Mouse (Mus musculus) heart, postnatal 0 days (tissue): ENCODE results near the gene Ncoa4.

ENCODE experiments used
- CTCF ChIP-seq: IDR thresholded peaks from 2 replicates; pipeline ENCODE4 v1.5.1; 2016; ENCODE audit warnings: antibody characterized with exemption, control low read depth, low read depth
- EP300 ChIP-seq: IDR thresholded peaks from 2 replicates; pipeline ENCODE4 v1.6.1; 2016; ENCODE audit warnings: antibody characterized with exemption, low read depth

DNA sequence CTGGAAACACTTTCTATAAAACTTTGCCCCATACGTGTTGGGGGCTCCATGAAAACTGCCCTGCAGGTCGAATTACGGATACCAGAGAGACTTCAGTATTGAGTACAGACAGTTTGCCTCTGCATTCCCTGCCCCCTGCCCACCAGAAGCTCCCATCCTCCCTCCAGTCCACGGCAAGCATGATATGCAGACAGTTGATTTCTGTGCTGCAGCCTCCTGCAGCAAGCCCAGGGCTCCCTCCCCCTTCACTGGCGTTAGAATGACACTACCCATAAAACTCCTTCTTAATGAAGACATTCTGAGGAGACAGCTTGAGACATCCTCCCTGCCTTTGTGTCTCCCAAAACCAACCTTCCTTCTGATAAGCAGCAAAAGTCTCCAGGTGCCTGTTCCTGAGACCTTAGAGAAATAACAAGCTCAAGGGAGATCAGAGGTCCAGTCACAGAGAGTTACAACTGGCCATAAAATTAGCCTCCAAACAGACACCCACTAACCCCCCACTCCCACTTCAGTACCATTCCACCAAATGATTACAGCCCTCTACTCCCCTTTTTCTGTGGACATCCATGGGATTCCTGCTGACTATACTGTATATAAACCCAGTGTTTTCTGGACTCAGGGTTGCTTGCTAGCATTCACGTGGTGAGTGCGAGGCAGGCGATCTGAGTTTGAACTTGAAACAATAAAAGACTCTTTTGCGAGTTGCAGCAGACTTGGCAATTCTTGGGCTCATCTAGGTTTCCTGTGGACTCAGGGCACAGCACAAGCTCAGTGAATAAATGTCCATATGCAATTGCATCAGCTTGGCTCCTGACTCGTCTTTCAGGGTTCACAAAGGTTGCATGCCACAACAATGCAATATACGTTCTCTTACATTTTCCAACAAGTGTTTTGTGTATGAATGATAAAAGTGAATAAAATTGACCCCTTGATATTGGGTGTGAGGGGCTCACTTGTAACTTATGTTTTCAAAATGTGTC lies 38.4 kb upstream of the Ncoa4 start:
- TF ChIP-seq CTCF (no peak), EP300 (no peak)
